Mouse (Mus musculus) right cerebral cortex, postnatal 36 days (tissue): ENCODE measurements around the gene Wdr95.

Source experiments
- DNase-seq, 2 experiments: peaks; one replicate each; pipeline ENCODE4 v3.0.0; 2022; ENCODE audit warnings: low spot score in 2 of 2, mixed read lengths in 1 of 2

Wdr95 gene

DNA sequence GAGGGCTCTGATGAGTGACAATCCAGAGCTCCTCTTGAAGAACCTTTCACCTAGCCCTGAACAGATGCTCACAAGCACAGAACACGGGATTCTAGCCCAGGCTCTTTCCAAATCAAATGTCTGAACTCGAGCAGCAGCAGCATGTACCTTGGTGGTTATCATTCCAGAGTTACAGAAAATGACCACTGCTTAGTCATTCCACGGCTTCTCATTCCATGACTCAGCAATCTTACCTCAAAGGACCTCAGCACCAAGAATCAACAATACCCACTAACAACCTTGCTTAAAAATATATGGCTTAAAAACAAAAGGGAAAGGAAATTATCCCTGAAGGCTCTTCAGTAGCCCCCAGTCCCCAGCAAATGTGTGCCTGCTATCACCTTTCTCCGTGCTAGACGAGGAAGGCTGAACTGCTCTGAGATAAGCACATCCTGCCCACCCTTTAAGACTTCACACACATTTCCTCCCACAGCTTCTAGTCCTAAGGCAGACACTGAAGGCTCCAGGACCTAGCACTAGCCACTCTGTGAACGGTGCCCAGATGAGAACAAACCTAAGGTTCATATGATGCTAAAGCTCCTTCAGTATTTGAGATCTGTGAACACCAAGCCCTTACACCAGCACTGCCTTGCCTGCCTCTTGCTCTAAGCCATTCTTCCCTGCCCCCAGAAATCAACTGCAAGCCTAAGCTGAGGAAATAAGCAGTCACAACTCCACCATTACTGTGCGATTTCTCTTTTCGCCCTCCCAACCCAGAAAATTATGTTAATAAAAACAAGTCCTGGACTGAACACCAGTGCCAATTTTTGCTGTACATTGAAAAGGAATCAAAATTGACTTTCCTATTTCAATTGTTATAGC is 95.6 kb downstream of the Wdr95 start:
- no peak for DNase-seq

GRCm38 (mm10) chr5:149625547-149625946 is 97.1 kb downstream of the Wdr95 start:
- no peak for DNase-seq

DNA sequence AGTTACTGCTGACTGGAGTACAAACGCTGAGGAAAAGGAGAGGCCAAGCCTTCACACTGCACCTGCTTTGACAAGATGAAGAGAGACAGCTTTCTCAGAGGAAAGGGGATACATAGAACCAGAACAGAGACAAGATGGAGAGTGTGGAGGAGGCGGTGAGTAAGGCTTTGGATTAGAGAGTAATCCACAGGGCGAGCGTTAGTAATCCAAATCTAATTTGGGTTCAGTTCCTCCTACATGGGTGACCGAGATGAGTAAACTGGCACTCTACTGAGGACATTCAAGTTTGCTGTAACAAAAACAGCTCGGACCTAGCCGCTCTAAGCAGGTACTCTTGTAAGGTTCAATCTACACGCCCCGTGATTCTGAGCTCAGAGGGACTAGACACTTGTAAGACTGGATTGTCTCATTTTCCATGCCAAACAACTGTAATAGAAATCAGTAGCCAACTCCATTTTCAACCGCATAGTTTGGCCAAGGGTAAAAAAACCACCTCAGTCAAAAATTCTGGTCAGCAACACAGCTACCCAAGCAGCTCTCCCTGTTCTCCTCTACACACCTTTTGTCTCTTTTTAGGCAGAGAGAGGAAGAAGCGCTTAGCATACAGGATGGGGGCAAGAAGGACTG is 106.0 kb downstream of the Wdr95 start:
- DNase-seq = no peak

DNA sequence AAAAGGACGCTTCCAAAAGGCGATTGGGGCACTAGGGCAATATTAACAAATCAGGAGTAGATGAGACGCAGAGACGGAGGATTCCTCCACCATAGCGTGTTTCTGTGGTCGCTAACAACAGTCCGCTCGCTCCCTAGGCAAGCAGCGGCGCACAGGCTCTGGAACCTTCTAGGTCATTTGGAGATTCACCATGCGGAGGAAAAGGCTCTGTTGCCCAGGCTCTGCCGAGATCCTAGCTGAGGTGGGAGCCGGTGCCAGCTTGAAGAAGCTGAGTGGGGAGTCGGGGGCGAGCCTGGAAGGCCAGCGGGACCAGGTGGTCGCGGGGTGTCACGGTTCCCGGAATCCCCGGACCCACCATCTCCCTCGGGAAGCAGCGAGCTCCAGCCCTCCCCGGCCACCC is 107.1 kb downstream of the Wdr95 start:
- DNase-seq = no peak

- DNase-seq = peak; percentile 99
Measured at GRCm38 (mm10) chr5:149636075-149636920, 107.8 kb downstream of the Wdr95 start, which contains the start of gene Hsph1. Hsph1 (minus strand) TSS chr5:149636376.

DNA sequence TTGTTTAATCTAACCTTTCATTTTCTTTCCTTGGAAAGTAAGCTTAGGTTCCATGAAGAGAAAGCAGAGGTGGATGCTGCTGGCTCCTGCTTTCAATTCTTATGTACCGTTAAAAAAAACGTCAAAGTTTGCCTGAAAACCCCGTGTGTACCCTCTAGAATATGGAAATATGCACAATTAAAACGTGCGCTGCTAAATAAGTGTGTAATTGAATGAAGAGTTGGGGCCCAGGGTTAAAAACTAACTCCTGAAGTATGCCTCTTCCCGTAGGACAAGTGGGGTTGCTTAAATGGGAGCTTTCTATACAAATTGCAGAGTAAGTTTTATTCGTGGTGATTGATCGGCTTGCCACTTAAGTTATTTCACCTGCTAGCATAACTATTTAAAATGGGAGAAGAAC is 108.8 kb downstream of the Wdr95 start:
- DNase-seq = no peak

- DNase-seq = no peak
Measured at GRCm38 (mm10) chr5:149641277-149641892, 112.9 kb downstream of the Wdr95 start.

DNA sequence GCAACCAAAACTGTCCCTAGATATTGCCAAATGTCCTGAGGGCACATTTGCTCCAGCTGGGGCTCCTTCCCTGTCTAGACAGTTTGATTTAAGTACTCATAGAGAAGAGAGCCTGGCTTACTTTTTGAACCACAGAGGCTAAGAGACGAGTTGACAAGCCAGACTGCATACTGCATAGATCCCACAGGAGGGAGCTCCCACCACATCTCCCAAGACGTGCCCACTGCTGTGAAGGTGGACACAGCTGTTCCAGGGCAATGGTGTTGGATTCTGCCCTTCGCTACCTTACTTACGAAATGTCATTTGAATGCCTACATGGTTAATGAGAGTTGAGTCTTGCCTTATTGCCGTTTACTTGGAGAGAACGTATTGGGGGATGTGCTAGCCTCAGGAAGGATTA is 113.9 kb downstream of the Wdr95 start:
- no peak for DNase-seq

DNA sequence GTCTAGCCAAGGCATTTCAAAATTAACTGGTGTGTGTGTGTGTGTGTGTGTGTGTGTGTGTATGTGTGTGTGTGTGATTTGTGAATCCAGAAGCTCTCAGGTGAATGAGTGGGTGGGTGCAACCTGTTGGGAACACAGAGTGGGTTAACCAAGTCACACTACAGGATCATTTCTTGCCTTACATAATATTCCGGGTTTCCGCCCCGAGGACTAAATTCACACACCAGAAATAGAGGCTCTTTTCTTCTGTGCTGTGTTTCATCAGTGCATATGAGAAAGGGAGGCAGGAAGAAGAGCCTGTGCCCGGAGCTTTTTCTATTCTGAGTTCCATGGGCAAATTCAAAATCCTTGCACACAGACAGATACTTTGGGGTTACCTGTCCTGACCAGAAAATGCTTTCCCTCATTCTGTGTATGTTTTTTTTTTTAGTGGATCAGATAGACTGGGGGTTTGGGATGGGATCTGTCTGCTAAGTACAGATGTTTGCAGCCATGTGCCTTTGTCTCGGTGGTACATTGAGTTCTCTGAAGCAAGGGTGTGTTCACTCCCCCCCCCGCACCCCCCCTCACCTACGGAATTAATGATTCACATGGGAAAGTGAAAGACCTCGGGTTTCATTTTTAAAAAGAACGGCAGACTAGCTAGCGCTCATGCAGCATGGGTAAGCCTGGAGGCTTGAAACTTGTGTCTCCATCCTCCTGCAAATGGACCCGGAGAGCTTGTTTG is 114.5 kb downstream of the Wdr95 start:
- DNase-seq = peak; percentile 34 to 60

GRCm38 (mm10) chr5:149647367-149648115 is 119.1 kb downstream of the Wdr95 start:
- DNase-seq = no peak

DNA sequence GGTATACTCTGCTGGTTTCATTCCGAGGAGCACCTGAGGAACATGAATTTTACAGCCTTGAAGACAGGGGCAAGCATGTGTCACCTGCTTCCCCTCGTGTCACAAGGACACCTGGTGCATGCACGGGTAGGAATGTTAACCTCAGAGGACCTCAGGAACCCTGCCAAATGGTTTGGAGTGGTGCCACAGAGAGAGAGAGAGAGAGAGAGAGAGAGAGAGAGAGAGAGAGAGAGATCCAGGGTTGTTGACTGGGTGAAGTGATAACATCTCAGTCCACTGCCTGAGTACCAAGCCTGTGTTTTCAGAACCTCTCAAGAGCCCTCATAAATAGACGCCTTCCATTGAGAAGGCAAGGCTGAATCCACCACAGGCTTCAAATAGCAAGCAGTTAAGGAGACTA is 119.7 kb downstream of the Wdr95 start:
- DNase-seq = no peak

- no peak for DNase-seq
Measured at GRCm38 (mm10) chr5:149648895-149649406, 120.5 kb downstream of the Wdr95 start.

DNA sequence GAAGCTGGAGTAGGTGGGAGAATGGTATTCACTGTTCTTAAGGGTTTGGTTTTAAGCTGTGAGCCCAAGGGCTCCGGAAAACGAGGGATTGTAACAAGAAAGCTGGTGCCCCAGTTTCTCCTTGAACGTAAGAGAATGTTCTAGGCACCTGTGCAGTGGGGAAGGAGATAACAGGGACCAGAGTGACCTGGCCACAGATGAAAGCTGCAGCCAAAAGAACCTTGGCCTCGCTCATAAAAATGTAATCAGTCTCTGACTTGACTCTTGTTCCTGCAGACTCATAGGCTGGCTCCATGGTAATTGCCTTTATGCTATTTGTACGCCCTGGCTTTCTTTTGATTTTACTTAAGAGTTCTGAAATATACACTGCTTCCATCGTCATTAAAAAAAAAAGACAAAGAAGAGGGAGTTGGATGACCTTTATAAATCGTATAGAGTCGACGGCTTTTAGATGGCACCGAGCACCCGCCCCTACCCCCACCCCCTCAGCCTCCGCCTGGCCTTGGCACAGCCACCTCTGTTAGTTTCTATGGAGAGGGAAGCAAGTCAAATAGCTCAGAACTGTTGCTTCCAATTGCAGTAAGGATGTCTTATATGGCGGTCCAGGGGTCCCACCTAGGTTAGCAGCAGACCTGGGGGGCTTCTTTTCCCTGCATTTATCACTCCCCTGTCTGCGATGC is 121.2 kb downstream of the Wdr95 start:
- no peak for DNase-seq

GRCm38 (mm10) chr5:149650179-149650553 is 121.7 kb downstream of the Wdr95 start:
- no peak for DNase-seq

GRCm38 (mm10) chr5:149655636-149656035 is 127.2 kb downstream of the Wdr95 start:
- DNase-seq = no peak

DNA sequence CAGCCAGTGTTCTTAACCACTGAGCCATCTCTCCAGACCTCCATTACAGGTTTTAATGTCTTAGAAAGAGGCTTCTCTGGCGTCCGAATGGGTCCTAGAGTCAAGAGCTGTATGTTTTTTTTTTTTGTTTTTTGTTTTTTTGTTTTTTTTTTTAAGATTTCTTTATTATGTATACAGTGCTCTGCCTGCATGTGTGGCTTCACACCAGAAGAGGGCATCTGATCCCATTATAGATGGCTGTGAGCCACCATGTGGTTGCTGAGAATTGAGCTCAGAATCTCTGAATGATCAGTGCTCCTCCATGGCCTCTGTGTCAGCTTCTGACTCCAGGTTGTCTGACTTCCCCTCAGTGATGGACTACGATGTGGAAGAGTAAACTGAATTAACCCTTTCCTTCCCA is 129.5 kb downstream of the Wdr95 start:
- DNase-seq = no peak

DNA sequence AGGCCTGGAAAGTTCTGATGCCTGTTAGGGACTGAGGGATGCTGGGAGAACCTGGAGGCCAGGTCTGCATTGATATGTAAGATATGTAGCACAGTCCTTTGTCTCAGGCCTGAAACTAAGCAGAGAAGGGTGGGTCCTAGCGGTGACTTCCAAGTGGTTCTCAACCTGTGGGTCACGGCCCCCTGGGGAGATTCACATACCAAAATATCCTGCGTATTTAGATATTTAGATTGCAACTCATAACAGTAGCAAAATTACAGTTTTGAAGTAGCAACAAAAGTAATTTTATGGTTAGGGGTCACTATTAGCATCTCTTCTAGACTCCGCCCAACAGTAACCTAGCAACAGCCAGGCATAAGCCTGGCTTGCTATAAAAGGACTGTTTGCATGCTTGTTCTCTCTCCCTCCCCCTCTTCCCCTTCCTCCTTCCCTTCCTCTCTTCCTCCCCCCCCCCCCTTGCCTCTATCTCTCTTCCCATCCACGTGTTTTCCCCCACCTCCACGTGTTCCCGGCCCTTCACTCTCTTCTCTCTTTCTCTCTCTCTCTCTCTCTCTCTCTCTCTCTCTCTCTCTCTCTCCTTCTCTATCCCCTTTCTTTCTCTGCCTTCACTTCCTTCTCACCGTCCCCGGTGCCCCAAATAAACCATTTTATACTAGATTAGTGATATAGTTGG is 130.4 kb downstream of the Wdr95 start:
- DNase-seq = no peak

- no peak for DNase-seq
Measured at GRCm38 (mm10) chr5:149659414-149659780, 130.9 kb downstream of the Wdr95 start.

DNA sequence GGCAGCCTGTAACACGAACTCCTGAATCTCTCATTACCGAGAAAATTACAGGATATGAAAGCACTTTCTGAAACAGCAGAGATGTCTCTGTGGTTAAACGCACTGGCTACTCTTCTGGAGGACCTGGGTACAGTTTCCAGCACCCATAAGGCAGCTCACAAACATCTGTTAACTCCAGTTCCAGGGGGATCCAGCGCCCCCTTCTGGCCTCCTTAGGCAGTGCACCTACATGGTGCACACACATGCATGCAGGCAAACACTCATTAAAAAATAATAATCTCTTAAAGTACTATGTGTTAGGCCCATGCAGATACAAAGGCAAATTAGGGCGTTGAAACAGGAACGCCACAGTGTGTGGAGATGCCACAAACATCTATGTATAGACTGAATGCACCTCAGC is 132.9 kb downstream of the Wdr95 start:
- no peak for DNase-seq
